Mouse (Mus musculus): ENCODE measurements at regions not wholly inside any gene's neighbourhood (a gene's known extent, or its start where the extent isn't known, plus 50 kb on each side); places are given as distances from the start of the nearest gene placed in this dataset.

DNA sequence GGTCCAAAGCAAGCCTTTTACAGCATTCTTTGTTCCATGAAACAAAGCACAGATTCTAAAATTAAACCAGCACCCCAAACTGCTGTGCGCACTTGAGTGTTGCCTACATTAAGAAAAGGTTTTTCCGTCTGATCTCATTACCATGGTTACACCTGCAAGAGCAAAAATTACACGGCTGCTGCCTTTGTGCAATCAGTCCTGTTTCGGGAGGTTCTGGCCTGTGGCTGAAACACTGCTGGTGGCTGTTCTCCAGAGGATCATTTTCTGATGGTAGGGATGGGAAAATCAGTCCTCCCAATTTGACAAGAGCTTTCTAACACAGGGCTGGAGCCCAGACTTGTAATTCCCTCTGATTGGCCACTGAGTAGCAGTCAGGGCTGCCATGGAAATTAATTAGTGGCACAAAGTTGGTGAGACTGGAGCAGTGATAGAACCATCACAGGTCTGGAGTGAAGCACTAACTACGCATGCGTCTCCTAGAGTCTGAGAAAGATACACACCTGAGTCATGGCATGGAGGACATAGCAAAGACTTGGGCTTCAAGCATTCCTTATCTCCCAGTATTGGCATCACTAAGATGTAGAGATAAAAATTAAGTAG lies 114.8 kb upstream of the Fam49a start:
- DNase-seq: no peak

DNA sequence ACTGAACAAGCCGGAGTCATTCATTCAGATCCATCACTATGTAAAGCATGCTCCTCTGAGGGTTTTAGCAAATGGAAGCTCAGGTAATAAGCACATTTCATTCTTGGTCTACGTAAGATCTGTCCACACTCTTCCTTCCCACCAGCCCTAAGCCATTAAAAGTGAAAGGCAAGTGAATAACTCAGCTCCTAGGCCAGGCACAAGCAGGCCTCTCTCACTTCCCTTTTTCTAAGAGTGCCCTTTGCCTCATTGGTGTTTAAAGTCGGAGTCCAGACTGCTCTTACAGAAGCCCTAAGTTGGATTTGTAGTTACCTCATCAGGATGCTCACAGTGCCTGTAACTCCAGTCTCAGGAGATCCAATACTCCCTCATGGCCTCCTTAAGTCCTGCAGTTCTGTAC lies 114.1 kb upstream of the Fam49a start:
- no peak for DNase-seq

DNA sequence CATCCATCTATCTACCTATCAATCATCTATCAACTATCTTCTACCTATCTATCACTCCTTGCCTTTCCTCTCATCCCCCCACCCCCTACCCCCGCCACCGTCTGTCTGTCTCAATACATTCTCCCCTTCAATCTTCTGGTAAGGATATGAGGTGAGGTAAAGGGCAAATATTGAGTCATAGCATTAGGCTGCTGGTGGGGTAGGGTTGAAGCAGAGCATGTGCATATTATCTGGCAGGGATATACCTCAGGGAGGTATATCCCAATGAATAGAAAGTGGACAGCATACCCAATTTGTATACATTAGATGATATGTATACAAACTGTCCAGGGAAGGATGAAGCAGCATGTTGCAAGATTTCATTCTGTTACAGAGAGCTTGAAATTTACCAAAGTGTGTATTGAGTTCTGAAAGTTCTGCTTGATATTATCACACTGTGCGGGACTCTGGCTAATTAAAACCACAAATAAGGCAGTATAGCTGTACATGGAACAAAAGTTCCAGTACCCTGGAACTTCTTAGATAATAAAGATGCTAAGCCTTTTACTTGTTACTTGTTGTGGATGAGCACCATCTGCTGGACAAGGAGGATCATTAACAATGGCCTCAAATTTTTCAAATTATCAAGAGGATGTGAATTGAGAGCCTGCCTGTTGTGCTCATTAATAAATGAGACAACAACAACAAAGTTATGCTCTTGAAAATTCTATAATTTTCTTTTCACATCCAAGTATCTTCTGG lies 113.1 kb upstream of the Fam49a start:
- peak; percentile 41 to 54 for DNase-seq

DNA sequence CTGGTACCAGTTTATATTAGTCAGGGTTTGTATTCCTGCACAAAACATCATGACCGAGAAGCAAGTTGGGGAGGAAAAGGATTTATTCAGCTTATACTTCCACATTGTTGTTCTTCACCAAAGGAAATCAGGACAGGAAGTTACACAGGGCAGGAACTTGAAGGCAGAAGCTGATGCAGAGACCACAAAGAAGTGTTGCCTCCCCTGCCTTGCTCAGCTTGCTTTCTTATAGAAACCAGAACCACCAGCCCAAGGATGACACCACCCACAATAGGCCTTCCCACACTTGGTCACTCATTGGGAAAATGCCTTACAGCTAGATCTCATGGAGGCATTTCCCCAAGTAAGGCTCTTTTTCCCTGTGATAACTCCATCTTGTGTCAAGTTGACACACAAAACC lies 97.5 kb upstream of the Fam49a start:
- DNase-seq: no peak

GRCm38 (mm10) chr12:12170581-12170980 lies 91.4 kb upstream of the Fam49a start:
- no peak for DNase-seq

- DNase-seq: no peak
These were observed 89.7 kb upstream of the Fam49a start for GRCm38 (mm10) chr12:12172087-12172823.

- DNase-seq: peak; percentile 85 to 88
These were observed 85.3 kb upstream of the Fam49a start for GRCm38 (mm10) chr12:12176331-12177263.

DNA sequence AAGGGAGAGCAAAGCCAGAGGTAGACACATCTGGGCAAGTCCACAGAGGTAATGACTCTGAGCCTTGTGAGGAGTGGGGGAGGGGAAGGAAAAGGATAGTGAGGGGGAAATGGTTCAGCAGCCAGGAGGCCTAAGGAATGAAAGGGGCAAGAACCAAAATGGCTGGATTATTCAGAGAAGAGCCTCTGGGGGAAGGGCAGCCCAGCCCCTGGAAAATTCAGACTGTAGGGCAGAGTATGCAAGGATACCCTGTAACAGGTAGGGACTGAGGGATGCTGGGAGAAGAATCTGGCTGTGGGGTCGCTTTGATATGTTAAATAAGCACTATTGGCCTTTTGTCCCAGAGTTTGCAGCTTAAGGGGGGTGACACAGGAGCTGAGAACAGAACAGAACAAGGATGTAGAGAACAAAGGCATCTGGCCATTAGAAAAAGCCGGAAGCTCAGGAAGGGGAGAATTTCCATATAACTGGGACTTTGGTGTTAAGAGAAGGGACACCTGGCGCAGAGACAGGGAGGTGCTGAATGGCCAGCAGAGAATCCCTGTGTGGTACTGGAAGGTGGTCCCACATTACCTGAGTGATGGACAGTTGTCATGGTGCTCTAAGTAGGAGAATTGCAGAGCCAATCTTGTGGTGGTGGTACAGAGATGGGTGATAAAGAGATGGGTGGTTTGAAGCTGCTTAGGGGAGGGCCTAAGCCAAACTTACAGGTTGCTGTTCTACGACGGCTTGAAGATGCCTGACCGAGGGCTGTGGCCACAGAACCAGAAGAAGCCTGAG lies 84.5 kb upstream of the Fam49a start:
- no peak for DNase-seq

DNA sequence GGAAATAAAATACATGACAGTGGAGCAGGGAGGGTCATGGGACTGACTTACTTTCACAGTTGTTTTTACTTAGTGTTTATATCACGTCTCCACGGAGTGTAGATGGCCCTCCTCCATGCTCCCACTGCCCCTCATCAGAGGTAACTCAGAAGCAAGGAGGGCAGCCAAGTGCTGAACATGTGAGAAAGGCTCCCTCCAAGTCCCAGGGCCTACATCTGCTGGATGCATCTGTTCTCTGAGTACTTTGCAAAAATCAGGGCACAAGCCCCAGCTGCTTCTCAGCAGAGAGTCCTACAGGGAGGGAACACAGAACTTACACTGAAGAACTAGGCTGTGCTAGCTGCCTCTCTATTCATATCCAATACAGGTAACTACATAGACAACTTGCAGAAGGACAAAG lies 83.5 kb upstream of the Fam49a start:
- no peak for DNase-seq

GRCm38 (mm10) chr12:12179292-12179865 lies 82.6 kb upstream of the Fam49a start:
- DNase-seq: peak in 1 of 2 experiments; percentile 14

- DNase-seq: no peak
These were observed 81.0 kb upstream of the Fam49a start for GRCm38 (mm10) chr12:12180986-12181385.

DNA sequence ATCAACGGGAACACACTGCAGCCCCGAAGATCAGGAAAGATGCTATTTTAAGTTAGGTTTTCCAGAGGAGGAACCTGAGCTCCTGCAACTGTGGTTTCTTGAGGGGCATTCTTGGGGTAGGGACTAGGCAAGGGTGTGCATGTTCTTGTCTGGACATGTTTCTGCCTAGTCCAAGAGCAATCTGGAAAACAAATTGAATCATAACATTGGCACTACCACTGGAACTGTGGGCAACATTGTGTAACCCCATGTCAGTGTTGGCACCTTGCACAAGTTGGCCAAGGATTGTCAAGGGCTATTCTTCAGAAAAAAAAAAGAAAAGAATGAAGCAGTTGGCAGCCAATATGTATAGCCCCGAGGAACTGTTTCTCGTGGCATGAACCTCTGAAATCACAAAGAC lies 80.3 kb upstream of the Fam49a start:
- no peak for DNase-seq

DNA sequence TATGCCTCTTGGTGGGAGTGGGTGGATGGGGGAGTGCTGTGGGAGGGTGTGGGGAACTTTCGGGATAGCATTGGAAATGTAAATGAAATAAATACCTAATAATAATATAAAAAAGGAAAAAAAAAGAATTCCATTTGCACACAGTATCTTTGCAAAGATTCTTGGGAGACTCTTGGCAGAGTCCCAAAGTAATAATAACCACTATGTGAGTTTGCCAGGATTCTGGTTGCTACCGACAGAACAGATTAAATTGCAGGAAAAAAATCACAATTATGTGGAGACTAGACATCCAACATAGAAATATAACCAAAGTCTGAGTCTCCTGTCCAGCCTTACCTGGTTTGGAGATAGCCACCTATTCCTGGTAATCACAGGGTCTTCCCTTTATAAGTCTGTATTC lies 75.6 kb upstream of the Fam49a start:
- DNase-seq: no peak

DNA sequence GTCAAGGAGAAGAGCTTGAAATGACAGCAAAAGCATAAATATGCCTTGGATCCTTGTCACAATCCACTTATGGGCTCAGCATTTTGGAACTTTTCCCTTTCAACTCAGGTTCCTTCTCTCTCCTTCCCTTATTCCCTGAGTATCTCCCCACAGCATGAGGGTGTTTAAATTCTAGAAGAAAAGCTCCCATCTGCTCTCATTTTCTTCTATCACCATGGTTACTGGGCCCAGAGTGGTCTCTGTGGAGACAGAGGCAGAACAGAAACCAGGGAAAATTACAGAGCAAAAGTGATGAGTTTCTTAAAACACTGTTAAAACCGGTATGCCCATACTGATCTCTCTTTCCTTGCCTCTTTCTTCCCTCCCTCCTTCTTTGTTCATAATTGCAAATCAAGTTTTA lies 66.9 kb upstream of the Fam49a start:
- no peak for DNase-seq

DNA sequence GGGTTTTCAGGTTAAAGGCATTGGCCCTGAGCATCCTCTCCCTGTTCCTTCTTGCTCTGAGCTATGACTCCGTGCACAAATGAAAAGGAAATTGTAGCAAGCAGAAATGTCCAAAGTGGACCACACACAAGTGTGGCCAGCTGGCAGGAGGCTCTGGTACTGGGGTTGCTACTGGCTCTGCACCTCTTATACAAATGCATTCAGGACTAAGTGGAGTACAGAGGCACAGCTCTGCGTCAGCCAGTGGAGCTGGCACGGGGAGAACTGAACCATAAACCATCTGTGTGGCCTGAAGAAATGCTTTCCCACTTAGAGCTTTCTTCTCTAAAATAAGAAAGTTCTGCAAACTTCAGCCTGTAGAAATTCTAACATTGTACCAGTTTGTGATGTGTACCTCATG lies 65.3 kb upstream of the Fam49a start:
- no peak for DNase-seq

- DNase-seq: no peak
These were observed 53.7 kb upstream of the Fam49a start for GRCm38 (mm10) chr12:12208216-12208615.
